Mouse (Mus musculus) ovary, adult 18-20 months (tissue): ENCODE measurements around the gene Nr1i3.
A peak's percentile ranks its signal among the peaks of the same experiment; 100 is the strongest.

ENCODE experiments used
- DNase-seq: peaks from one replicate; pipeline ENCODE4 v3.0.0; 2022; ENCODE audit warnings: low spot score, mixed read lengths

Gene Nr1i3

DNA sequence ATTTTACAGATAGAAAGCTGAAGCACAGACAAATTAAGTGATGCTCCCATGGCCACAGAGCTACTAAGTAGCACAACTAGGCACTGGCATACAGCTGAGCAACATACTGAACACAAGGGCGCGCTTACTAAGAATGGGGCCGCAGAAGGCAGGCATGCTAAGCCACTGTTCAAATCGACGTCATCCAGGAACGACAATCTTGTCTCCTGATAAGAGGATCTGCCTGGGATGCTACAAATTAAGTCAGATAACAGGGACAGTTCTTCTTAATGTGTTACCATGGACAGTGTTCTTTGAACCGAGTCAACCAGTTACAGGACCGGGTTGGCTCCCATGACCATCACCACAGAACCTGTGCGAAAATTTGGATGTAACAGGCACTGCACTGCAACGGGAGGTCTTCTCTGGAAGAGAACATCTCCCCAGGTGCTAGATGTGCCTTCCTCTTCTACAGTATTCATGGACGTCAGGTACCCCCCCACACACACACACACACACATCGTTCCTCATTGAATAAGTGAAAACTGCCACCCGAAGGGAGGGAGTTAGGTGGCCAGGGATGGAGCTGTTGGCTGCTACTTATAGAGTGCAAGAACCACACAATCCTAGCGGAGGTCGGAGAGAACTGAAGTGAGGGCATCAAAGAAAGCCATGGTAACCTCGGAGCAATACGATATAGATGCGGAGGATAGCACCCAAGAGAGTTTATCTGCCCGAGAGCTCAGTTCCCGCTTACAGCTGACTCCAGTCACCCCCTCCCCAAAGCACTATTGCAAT lies 18.5 kb upstream of the Nr1i3 start:
- DNase-seq: no peak

DNA sequence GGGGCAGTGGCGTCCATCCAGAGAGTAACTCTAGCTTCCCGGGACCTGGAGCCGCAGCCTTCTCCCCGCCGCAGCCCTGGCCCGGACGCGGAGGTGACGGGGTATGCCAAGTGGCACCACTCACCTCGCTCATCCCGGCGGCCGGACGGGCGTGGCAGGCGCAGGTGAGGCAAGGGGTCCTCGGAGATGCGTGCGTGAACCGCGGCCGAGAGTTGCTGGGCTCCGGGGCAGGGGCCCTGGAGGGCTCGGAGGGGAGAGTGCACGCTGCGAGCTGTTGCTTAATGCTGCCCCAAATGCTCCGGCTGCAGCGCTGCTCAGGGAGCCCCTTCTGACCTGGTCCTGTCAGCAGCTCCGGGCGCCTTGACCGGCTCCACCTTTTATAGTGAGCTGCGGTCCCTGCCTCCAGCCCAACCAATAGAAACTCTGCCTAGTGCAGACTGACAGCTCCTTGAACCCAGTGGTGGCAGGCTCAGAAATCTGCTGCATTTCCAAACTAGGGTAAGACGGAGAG lies 17.8 kb upstream of the Nr1i3 start, which contains the start of gene Pcp4l1:
Gene Pcp4l1 (minus strand): TSS at position 382 of the 511 bp plus-strand sequence.
- DNase-seq: peak; percentile 71

DNA sequence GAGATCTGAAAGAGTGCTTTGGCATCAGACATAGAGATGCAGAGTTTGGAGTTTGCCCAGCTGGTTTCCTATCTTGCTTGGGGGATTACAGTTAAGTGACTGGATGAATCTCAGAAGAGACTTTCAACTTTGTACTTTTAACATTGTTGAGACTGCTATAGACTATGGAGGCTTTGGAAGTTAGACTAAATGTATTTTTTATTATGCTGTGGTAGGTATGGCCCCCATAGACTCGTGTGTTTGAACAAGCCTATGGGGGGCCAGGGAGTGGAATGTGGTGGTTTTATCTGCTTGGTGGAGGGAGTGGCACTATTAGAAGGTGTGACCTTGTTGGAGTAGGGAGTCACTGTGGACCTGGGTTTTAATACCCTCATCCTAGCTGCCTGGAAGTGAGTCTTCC lies 14.2 kb upstream of the Nr1i3 start:
- no peak for DNase-seq

DNA sequence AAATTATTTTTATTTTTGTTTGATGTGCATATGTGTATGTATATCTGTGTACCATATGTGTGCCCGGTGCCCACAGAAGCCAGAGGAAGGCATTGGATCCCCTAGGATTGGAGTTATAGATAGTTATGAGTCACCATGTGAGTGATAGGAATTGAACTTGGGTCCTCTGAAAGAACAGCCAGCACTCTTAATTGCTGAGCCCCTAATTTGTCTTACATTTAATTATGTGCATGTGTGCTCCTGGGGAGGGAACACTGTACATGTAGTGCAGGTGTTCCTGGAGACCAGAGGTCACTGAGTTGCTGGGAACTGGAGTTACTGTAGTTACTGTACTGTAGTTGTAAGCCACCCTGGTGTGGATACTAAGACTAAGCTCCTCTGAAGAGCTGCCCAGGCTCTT lies 13.0 kb upstream of the Nr1i3 start:
- no peak for DNase-seq

DNA sequence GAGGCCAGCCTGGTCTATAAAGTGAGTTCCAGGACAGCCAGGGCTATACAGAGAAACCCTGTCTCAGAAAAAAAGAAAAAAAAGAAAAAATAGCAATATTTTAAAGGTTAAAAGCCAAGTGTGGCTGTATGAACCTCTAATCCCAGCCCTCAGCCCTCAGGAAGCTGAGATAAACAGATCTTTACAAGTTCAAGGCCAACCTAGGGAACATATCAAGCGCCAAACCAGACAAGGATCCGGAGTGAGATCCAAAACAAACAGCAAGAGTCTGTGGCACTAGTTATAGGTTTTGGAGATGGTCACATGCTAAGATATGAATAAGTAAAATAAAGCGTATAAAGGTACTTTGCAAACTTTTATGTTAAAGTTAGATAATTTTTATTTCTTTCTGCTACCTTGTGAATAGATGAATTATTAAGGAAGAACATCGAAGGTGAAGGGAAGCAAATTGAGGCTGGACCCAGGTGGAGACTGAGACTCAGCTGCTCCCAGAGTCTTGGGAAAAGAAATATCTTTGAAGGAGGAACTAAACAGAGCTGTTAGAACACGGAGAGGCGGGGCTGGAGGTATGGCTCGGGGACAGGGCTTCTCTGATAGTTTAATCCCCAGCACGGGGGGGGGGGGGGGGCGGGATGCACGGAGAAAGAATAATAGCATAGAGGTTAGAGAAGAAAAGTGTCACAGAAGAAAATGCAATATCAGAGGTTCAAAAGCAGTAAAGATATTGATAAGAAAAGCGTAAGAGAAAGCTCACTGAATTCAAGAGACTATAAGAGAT lies 10.1 kb upstream of the Nr1i3 start:
- DNase-seq: no peak

DNA sequence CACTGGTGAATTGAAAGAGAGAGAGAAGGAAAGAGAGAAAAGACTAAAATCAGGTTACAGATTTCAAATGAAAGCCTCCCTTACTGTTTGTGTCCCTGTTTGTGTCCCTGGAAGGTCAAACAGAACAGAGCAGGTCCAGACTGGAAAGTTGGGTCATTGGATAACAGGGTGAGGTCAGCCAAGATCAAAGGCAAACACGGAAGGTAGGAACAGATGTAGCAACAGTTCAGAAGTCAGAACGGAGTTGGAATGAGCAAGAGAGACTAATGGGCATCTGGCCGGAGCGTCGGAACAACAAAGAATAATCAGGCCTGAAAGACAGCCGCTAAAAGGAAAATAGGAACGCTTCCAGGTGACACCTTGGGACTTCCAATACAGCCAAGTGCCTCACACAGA lies 9.5 kb upstream of the Nr1i3 start:
- no peak for DNase-seq

DNA sequence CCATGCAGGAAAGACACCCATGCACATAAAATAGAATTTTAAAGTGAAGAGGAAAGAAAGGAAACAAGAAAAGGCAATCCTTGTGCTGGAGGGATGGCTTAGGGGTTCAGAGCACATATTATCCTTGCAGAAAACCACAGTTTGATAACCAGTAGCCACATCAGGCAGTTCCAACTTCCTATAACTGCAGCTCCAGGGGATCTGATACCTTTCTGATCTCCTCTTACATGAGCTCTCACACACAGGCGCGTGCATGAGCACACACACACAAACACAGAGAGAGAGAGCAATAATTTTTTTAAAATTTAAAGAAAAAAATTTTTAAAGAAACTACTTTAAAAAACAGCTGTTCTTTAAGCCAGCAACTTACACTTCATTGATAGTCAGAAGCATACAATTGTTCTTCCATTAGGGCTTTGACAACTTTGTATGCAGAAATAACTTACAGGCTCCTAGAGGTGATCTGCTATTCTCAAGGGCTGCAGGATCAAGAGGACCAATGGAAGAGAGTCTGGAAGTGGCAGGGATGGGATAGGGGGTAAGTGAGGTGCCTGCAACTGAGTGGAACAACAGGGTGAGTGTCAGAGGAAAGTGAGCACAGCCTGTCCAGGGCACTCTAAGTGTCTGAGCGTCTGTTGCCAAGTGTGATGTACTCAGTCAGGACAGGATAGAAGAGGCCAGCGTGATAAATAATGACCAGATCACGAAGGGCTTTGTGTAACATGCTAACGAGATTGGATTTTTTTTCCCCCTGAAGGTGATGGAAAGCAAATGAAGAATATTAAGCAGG lies 7.9 kb upstream of the Nr1i3 start:
- no peak for DNase-seq

DNA sequence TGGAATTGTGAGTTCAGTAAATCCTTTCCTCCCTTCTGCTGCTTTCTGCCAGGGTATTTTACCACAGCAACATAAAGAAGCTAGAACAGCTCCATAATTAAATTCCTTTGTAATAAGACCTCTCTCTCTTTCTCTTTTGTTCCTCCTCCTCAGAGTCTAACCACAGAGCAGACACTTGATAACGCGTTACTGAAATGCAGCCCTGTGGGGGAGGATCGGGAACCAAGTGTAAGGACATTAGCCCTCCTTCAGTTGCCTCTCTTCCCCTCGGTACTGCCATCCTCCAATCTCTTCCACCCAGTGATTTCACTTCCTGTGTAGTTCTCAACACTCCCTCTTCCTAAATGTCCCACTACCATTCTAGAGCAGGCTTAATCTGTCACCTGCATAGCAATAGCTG lies 4.4 kb upstream of the Nr1i3 start:
- no peak for DNase-seq

DNA sequence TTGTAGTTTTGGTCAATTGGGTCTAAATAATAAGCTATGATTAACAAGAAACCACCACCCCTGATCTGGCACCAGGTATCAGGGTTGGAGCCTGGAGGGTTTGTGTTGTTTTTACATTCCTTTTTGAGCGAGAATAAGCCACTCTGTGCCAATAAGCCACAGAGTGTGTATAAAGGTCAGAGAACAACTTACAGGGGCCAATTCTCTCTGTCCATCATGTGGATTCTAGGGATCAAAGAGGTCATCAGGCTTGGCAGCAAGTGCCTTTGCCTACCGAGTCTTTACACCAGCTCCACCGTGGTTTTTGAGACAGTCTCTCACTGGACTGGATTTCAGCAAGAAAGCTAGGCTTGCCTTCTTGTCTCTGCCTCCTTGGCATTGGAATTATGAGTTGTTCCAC lies 916 bp upstream of the Nr1i3 start:
- DNase-seq: no peak

DNA sequence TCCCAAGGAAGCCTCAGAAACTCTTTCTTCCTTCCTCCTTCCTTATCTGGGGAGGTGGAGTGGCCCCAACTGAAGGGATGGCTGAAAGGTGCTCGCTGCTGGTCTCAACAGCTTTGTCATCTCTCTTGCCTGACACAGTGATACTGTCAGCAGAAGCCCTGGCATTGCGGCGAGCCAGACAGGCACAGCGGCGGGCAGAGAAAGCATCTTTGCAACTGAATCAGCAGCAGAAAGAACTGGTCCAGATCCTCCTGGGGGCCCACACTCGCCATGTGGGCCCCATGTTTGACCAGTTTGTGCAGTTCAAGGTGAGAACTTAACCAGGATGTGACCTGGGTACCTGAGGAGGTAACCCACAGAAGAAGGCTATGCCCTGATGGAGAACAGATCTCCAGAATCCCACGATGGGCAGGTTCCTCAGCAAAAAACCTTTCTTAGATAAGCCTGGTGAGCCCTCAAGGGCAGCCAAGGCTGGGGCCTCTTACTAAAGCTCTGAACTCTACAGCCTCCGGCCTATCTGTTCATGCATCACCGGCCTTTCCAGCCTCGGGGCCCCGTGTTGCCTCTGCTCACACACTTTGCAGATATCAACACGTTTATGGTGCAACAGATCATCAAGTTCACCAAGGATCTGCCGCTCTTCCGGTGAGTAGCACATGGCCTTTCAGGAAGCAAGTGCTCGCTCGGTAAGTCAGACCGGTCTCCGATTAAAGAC lies 2.6 kb downstream of the Nr1i3 start:
- DNase-seq: no peak

DNA sequence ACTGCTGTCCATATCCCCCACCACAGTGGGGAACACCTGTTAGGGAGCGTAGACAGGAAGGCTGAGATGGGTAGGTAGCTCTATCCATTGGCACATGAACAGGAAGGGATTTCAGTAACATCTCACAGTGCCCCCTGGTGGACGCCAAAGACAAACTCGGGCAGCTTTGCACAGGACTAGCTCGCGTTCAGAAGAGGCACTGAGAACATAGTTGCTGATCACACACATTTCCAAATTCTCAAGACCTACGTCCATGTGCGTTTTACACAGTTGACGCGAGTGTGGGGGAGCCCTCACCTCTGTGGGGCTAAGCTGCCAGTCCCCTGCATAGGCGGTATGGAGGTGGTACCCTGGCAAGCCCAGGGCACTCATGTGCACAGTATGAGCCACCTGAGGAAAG lies 7.1 kb downstream of the Nr1i3 start:
- DNase-seq: peak; percentile 61

DNA sequence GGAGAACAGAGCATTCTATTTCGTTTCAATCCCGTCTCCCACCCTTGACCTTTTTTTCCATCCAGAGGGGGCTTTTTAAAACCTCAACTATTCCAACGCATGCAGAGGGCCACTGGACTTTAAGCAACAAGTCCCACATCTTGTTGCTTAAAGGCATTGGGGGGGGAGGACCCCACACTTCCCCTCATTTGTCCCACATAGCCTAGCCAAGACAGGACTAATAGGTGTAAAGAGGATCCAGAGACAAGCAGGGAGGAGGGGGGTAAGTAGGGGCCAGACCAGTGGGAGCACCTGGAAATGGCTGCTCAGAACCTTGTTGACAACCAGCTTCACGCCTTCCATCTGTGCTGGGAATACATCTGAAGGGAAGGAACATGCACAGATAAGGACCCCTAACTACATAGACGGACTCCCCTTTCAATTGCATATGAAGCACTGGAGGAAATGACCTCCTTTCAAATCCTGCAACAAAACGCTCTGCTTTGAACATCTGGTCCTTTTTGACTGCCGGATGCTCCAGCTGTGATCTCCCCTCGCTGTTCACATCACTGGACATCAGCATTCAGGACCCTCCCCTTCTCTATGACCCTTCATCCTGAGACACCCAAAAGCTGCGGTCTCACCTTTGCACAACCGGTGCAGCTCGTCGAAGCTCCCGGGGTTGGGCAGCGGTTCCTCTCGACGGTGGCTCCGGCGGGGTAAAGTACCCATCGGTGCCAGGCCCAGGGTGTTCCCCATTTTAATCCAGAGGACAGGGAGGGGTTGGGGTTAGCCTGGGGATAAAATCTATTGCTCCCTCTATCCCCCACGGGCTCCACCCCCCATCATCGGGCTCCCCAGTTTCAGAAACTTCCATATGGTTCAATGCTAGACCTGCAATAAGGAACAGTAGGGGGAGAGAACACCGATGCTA lies 7.8 kb downstream of the Nr1i3 start:
- no peak for DNase-seq

DNA sequence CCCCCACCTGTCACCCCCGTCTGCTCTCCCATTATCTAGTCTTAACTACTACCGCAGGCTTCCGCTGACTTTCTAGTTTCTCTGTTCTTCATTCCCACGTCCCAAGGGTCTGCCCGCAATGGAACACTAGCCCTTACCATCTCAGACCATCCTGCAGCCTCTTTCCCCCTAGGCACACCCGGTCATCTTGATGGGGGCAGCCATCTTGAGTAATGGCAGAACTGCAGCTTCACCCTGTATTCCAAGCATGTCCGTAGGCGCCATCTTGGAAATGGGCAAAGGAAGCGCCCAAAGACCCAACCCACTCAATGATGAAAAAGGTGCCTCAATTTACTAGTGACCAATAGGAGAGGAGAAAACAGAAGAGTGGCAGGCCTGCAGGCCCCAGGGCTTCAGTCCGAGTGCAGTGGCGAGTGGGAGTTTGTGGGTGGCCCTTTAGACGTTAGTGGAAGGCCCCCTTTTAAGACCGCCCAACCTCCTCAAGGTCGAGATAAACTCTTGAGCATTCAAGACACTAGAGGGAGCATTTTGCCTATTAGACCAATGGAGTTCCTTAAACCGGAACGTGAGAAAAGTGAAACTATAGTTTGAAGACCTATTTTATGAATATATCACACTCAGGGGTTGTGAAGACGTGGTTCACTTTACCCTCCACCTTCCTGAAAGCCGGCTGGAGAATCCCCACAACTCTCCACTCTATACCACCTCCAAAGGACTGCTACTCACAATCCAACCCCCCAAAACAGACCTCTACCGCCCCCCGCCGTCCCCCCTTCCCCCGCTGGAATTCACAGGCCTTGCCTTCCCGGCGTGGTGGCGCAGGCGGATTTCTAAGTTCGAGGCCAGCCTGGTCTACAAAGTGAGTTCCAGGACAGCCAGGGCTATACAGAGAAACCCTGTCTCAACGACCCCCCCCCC lies 8.7 kb downstream of the Nr1i3 start, which contains the start of gene Tomm40l:
Gene Tomm40l (minus strand): TSS at position 277 of the 918 bp plus-strand sequence.
- DNase-seq: peak; percentile 98

DNA sequence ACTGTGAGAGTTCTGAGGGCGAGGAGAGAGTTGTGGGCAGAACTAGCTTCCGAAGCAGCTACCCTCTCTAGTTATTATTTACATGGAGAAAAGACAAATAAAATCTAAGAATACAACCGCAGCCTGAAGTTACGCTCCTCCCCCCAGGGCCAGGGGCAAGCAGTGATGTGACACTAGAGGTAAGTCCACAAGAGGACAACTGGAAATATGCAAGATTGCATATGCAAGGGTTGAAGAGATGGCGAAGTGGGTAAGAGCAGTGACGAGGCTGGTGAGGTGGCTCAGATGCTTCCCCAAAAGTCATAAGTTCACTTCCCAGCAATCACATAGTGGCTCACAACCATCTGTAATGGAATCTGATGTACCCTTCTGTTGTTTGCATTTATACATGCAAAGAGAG lies 9.4 kb downstream of the Nr1i3 start:
- no peak for DNase-seq

DNA sequence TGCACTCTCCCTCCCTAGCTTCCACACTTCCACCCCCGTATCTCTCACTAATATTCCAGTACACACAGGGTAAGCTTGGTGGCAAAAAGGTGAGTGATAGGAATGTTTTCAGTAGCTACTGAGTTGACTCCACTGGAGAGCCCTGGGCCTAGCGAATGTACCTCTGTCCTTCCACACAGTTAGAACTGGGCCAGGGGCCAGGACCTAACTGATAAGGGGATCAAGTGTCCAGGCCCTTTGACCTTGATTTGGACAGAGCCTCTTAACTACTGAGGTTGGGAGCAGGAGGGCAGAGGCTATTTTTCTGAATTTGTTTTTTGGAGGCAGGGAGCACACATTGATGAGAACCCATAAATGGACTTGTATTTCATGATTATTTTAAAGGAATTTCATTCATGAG lies 10.0 kb downstream of the Nr1i3 start:
- no peak for DNase-seq

DNA sequence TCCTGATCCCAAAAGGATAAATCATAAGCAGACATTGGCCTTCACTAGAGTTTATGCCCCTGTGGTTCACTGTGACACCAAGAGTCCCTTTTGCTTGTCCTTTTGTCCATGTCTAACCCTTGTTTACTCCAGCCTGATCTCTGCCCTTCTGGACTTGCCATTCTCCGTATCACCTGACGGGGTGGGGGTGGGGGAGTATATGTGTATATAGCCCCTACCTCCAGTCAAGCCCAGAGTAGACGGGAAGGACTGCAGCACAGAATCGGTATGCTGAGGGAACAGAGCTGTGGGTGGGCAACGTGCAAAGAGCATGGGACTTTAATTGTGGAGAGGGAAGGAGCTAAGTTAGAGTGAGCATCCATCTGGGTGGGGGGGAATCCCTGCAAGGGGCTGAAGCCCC lies 11.1 kb downstream of the Nr1i3 start, which contains the start of gene Apoa2:
Gene Apoa2 (plus strand): TSS at position 198 of the 400 bp plus-strand sequence.
- DNase-seq: no peak

DNA sequence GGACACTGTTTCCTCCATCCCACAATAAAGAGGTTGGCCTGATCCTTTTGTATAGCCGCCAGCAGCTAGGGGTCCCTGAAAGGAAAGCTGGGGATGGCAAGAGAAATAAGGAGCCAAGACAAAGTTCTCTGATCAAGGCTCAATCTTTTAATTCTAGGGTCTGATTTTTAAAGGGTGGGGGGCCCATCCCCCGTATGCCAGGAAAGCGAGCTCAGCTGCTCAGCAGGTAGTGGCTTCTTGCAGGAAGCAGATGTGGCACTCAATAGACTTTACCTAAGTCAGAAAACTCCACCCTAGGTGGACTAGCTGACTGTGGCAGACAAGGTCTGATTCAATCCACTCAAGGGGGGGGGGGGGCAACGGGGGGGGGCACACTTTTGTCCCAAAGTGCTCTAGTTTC lies 13.0 kb downstream of the Nr1i3 start:
- DNase-seq: no peak

DNA sequence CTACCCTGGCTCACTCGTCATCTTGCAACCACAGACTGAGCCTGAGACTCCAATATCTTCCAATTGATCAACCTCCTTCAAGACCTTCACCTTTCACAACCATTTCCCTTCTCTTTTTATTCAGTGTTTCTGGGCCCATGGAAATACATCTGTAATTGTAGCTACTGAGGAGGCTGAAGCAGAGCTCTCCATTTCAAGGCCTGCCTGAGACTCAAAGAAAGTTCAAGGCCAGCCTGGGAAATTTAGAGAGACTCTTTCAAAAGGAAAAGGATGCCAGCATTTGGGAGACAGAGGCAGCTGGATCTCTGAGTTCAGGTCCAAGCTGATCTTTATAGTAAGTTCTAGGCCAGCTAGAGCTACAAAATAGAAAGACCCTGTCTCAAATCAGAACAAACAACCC lies 14.1 kb downstream of the Nr1i3 start:
- DNase-seq: no peak

DNA sequence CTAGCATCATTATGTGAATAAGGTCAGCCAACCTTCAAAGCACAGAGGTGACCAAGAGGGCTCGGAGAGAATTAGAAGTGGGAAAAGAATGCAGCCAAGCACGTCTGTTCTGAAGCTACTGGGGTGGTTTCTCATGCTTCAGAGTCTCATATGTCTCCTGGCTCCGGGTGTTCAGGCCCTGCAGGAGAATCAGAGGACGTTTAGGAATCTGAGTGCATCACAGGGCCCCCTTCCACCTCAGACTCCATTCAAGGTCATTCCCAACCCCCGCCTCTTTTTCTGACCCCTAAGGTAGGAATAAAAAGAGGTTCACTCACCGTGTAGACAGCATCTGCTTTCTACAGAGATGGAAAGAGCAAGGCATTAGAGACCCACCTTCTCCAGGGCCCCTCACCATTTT lies 16.0 kb downstream of the Nr1i3 start:
- no peak for DNase-seq
